Mouse (Mus musculus) T-cell, adult 2 months (primary cell): Measurements from ENCODE around the gene Hnrnph1.

Experiments
- DNase-seq: peaks from one replicate; pipeline ENCODE4 v3.0.0; 2022; ENCODE audit warnings: low spot score

Hnrnph1 gene

DNA sequence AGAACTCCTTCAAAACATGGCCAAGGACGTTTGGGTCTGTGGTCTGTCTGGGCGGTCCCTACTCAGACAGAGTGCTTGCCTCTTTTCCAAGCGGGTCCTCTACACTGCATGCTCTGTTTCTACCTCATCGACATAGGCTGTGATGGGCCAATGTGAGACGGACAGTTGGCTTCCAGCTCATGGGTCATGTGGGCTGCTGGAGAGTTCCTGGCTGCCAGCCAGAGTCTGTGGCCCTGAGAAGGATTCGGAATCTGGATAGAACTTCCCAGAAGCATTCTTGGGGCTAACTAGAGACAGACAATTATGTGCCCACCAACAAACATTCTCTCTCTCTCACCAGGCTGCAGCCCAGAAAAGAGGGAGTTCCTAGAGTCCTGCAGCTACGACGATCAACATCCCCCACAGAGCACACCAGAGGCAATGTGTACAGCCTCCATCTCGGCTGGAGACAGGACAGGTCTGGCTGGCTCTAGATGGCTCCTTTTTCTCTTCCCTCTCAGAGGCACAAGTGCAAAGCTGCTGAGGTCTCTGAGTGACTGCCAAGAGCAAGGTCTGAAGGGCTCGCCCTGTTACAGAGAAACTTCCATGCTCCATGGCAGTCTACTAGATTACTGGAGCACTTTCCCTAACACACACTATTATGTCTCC lies 26.7 kb downstream of the Hnrnph1 start:
- DNase-seq, result no peak

- no peak for DNase-seq
Measured at GRCm38 (mm10) chr11:50407235-50407634, 30.4 kb downstream of the Hnrnph1 start.

DNA sequence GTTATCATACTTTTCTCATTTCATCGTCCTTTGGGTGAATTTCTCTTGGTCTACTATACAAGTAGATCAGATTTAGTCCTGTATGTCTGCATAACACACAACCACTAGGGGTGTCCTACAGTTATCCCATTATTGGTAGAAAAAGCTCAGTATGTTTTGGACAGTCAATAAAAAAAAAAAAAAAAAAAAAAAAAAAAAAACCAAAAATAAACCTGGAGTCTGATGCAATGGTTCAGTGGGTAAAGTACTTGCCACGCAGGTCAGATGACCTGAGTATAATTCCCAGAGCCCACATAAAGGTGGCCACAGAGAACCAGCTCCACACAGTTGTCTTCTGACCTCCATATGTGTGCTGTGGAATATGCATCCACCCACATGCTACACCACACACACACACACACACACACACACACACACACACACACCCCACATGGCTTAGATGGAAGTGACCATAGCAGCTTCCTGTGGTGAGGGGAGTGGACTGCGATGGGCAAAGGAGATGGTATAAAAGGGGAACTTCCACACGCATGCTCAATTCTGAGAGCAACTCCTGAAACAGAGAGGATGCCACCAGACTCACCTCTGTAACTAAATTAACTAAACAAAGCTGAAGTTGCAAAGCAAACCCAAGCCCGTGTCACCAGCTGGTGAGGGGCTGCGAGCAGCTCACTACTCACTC lies 38.9 kb downstream of the Hnrnph1 start:
- DNase-seq, result no peak

- DNase-seq, result no peak
Measured at GRCm38 (mm10) chr11:50417856-50418255, 41.1 kb downstream of the Hnrnph1 start.

GRCm38 (mm10) chr11:50421461-50421860 lies 44.7 kb downstream of the Hnrnph1 start:
- no peak for DNase-seq

DNA sequence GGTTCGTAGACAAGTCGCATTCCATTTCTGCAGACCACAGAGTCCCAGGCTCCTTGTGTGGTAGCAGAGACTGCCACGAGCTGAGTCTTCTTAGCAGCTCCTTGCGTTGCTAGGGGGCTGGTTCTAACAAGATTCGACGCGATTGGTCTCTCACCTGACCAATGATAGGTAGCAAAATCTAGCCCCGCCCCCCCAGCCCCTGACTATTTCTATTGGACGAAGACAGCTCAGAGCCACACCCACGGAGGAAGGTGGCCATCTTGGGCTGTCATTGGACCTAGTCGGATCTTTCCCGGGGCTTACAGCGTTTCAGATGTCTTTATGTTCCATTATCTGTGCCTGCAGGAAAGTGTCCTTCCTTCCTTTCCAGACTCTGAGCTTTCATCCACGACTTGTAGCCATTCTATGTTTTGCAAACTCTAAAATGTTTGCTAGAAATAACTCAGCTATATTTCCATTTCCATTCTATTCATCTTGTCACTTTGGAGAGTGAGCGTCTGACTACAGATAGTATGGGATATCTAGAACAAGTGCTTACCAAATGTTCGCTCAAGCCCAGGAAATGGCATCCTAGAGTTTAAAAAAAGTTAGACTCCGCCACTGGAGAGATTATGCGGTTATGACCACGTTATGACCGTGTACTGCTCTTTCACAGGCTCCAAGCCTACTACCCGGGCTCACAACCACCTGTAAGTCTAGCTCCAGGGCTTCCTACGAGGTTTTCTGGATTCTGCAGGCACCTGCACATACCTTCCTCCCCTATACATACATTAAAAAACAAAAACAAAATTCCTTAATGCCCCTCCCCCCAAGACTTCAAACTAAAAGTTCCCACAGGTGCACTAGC lies 45.4 kb downstream of the Hnrnph1 start:
- DNase-seq, result peak; percentile 53

DNA sequence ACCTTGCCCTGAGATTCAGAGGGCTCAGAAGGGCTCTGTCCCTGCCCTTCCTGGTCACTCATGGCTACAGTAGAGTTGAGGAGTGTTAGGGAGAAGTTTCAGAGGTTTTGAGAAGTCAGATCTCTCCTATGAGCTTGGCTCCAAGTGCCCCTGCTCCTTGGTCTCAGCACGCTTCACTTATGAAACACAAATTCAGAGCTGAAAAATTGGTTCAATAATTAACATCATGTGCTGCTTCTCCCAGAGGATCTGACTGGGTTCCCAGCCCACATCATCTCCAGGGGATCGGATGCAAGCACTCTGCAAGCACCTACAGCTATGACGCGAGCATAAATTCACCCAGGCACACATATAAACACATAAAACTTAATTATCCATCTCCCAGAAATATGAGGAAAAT lies 49.3 kb downstream of the Hnrnph1 start:
- DNase-seq, result no peak

DNA sequence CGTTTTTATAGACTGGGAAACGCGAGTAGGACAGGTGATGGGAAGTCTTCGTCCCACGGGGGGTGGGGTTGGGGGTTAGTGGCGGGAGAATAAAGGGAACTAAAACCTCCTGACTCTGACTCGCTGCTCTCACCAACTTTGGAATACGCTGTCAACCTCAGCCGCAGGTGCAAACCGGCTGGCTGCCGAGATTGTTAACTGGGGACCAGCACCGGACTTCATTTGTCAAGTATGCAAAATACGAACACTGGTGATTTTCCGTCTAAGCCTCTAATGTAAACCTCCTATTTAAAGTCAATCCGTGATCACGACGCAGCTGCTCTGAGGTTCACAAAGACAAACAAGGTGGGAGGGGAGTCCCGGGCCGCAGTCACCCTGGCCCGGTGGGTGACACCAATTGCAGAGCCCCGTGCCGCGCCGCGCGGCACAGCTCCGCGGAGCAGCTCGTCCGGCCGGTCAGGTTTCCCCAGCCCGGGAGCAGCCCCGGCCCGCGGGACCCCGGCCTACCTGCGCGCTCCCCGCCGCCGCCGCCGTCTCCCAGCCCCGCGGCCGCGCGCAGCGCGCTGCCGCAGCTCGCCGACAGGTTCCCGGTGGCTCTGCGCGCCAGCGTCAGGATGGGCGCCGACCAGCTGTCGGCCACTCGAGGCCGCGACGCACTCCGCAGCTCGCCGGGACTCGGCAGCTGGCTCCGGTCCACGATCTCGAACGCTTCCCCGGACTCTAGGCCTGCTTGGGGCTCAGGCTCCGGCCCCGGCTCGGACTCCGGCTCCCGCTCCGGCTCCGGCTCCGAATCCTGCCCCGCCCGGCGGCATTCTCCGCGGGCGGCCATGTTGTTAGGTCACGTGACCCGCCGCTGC lies 53.7 kb downstream of the Hnrnph1 start, which contains the start of gene Rufy1:
TSS of gene Rufy1 (minus strand) at position 849 of the 857 bp plus-strand sequence.
- DNase-seq, result peak; percentile 75

DNA sequence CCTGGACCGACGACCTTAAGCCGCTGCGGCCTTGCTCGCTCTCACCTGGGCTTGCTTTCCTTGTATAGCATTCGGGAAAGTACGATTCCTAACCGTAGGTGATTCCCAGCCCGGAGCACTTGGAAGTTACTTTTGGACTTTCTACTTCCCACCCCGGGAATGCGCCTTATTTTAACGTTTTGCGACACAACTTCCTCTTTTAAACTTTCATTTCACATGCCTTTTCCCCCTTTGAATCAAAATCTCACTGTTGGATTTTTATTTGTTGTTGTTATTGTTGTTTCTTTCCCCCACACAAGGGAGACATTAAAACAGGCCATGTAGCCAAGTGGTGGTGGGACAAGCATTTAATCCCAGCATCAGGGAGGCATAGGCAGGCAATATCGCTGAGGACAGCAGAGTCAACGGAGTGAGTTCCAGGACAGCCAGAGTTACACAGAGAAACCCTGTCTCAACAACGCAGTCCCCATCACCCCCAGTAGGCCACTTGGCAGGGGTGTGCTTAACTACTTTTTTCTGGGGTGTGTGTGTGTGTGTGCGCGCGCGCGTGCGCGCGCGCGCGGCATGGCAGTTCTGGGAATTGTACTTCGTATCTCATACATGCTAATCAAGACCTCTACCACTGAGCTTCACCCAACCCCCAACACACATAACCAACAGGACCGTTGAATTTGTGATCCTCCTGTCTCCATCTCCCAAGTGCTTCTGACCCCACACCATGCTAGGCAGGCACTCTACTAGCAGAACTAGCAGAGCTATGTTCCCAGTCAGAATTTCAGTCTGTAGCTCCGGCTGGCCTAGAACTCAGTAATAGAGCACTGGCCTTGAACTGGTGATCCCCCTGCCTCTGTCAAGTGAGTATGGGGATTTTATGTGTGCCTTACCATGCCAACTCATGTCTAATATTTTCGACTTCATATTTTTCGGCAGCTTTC lies 54.6 kb downstream of the Hnrnph1 start:
- peak; percentile 10 for DNase-seq

DNA sequence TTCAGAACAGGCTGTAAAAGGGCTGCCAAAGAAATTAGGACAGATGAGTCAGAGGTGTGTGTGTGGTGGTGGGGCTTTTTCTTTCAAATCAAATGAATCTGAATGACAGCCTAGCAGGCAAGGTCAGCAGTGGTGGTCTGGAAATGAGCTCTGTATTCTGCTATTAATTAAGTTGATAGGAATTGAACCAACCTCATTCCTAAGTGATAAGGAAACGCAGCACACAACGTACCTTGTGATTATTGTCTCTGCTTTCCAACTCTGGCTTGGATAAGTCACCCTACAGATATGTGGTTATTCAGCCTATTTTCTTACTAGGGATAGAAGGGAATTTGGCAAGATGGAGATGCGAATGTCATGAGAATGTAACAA lies 55.3 kb downstream of the Hnrnph1 start:
- no peak for DNase-seq

GRCm38 (mm10) chr11:50432896-50433295 lies 56.1 kb downstream of the Hnrnph1 start:
- DNase-seq, result no peak
